Mouse (Mus musculus): Measurements from ENCODE around the gene Hipk3.

DNA sequence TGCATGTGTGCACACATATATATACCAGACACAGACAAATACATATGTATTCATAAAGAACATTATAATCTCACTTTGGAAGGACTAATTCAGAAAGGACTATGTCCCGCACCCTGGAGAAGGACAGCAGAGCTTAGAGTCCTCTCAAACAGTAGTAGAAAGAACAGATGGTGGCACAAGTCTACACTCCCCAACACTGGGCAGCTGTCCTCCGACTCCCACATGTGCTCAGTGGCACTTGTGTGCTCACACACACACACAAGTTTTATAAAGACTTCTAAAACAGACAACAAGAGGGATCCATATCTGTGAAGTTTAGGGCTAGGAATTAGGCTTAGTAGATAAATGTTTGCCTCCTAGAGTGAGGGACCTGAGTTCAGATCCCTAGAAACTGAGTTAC lies 6.8 kb upstream of the Hipk3 start:
- TF ChIP-seq POLR2A (IDR thresholded peaks at IDR 0.05; ENCODE audit: borderline replicate concordance, control insufficient read depth, low read depth, low read length) (no peak), CTCF (IDR thresholded peaks at IDR 0.05; ENCODE audit: control insufficient read depth, insufficient read depth, low read length) (no peak)
